Mouse (Mus musculus) embryo, embryonic 10 days (tissue): ENCODE results near the gene Aox3.

ENCODE experiments used
- DNase-seq: peaks from one replicate; pipeline ENCODE4 v3.0.0-alpha.2; 2015; ENCODE audit warnings: low spot score

Aox3 gene

DNA sequence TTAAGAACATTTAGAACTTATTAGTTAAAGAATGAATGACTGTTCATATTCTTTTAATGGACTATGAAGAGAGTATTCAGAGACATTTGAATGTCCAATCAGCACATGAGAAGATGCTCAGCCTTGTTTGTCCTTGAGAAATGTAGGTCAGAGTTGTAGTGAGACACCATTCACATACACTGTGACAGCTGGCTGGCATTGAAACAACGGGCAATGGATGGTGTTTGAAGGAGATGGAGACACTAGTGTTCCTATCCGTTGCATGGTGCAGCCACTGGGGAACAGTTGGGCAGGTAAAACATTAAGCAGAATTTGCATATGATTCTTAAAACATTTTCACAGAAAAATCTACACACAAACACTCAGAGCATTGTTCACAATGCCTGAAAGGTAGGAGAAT, 5.9 kb upstream of the Aox3 start:
- no peak for DNase-seq

DNA sequence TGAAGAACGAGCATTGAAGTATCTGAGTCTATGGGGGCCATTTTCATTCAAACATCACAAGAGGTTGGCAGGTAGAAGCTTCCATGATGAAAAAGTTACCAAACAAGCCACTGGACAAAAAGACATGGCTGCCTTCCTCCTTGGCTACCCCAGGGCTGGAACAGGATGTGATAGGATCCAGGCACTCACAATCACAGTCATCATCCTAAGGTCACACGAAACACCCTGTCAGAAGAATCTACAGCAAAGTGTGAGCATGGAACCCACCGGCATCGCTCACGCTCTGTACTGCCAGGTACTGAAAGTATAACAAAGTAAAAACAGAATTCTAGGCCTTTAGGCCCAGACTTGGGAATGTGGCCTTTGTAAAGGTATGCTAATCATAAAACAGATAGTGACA, 2.7 kb upstream of the Aox3 start:
- DNase-seq = no peak

DNA sequence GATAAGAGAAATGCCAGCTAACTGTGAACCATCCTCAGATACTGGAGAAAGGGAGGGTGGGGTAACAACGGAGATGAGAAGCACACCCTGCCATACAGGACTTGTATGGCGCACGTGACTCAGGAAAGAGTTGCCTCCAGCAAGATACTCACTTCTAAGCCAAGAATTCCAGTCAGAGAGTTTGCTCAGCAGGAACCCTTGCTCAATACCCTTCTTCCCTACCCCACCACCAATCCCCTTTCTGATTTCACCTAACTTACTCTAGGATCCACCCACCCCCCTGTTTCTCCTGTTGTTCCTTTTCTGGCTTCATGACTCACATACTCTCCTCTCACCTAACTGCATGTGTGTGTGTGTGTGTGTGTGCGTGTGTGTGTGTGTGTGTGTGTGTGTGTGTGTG, 1.6 kb upstream of the Aox3 start:
- DNase-seq = no peak

DNA sequence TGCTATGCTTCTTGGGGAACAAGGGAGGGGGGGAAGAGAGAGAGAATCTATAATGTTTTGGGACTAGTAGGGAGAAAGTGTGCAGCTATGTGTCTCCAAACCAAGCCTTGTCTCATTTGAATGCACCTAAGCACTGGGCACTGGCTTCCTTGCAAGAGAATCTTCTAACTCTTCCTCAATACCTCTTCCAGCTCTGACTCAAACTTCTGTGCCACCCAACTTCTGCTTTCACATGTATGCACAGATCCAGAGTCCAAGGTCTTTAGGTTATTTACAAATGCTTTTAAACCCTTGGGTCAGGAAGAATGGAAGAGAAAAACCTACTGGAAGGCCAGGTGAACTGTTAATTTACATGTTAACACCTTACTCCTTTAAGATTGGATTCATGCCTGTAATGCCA, 511 bp downstream of the Aox3 start:
- no peak for DNase-seq

DNA sequence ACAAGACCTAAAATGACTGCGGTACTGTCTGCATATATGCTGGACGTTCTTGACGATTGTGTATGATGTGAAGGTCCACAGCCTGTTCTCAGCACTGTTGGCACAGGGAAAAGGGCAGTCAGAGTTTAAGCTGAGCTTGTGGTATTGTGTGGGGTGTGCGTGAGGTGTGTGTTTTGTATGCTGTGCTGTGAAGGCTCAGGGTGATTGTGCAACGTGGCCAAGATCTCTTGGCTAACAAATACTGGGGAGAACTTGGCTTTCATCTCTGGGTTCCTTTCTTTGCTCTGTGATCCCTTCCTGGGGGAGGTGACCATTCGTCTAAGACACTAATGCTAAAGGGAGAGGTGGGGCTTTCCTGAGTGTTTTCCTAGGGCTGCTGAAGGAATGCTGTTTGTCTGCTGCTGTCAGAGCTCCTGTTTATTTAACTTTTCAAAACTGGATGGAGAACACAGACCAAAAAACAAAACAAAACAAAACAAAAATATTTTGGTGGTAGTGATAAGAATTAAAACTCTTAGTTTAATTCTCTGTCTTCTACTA, 1.2 kb downstream of the Aox3 start:
- no peak for DNase-seq

DNA sequence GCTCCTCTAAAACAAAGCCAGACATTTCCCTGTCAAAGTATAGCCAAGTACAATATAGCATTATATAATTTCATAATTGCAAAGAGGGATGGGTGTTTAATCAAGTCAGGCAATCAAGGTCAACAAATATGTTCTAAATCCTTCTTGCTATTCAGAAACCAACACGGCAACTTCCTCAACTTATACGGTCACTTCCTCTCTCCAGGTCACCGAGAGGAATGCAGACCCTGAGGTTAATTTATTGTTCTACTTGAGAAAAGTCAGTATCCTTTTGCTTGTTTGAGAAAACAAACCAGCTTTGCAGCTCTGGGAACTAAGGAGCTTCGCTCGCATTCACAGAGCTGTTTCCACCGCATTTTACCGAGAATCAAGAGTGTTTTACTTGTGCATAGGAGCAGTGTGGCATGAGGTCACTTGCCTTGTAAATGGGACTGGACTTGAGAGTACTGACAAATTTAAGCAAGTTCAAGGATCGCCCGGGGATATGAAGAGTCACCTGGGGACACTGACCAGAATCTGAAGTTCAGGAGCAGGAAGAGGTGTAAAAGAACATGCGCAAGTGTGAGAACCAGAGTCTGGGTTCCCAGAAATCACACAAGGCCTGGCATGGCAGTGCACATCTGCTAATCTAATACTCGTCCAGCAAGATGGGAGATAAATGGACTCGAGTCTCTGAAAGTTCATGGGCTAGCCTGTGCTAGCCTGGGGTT, 1.9 kb downstream of the Aox3 start:
- DNase-seq = no peak

DNA sequence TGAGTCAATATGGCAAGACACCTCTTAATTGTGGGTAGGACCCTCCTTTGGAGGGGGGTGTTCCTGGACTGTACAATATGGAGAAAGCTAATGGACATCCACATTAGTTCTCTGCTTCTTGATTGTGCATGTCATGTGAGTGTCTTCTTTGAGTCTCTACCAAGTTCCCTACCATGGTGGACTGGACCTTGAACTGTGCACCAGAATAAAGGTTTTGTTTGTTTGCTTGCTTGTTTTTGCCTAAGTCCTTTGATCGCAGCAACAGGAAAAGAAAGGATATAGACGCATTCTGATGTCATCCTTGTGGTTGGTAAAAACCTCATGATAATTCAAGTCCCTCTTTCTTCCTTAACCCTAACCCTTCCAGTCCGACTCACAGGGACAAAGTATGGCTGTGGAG, 5.3 kb downstream of the Aox3 start:
- DNase-seq = no peak

DNA sequence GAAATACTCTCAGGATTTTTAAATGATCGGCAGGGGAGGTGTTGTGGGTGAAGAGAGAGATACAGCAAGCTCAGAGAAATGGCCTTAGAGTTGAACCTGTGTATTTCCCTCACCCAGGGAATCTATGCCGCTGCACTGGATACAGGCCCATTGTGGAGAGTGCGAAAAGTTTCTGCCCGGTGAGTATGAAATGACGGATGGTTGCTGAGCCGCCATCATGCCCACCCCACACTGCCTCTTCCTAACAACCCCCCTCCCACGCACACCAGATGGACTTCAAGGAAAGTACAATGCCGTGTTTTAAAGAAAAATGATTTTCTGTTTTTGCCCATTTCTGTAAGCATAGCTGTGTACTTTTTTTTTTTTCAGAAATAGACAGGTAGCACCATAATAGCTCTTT, 12.0 kb downstream of the Aox3 start:
- DNase-seq = no peak

DNA sequence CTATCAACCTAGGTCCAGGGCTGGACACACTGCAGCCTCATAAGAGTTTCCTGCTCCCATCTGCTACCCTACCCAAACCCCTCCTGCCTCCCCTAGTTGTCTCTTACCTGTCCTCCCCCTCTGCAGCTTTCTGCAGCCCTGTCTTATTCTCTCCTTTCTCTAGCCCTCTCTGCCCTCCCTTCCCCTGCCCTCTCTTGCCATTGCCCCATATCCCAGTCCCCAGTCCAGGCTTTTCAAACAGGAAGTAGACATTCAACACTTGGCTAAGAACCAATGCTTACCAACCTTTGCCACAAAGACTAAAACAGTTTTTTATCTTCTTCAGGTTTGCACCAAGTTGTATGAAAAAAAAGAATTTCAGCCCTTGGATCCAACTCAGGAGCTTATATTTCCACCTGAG, 25.0 kb downstream of the Aox3 start:
- DNase-seq = no peak

DNA sequence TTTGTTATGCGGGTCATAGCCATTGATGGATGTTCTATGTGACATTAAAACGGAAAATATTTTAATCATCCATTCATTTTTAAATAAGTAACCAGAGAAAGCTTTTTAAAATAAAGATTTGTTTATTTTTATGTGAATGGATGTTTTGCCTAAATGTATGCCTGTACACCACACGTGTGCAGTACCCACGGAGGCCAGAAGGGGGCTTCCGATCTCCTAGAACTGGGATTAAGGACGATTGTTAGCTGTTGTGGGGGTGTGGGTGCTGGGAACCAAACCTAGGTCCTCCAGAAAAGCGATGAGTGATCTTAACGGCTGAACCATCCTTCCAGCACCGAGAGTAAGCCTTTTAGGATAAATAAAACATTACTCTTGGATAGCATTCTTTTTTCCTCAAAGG, 26.1 kb downstream of the Aox3 start:
- no peak for DNase-seq

DNA sequence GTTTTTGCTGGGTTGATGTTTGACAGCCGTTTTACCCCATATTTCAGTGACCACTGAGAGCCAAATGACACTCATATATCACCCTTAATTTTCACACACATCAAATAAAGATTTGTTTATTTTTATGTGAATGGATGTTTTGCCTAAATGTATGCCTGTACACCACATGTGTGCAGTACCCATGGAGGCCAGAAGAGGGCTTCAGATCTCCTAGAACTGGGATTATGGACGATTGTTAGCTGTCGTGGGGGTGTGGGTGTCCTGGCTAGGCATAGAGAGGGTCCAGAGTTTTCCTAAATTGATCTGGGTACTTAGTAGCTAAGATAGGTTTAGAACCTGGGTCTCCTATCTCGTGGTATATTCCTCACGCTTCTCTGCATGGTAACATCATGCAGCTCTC, 27.7 kb downstream of the Aox3 start:
- DNase-seq = no peak

DNA sequence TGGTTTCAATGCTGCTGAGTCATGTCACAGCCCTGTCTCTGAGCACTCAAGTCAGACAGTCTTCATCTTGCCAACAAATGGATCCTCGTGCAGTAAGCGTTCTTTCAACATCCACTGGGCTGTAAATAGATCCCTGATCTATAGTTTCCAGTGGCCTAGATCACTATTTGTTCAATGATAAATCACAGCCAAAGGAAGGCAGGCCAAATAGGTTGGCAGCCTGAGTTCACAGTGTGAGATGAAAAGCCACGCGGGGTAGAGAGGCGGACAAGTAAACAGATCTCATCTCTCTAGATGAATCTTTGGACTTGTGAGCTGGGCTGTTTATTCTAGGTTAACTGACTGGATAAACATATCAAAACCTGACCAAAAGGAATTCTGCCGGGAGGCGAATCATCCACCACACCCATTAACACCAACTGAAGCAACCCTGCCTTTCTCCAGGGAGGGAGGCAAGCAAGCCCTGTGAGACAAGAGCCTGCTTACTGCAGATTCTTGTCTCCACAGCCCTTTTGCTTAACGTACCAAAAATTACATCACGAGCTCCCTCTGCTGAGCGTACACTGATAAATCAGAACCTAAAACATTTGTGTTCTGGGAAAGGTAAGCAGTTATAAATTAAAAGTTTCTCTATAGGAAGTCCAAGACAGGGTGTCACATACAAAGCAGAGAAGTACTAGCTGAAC, 31.6 kb downstream of the Aox3 start:
- DNase-seq = peak; percentile 10

DNA sequence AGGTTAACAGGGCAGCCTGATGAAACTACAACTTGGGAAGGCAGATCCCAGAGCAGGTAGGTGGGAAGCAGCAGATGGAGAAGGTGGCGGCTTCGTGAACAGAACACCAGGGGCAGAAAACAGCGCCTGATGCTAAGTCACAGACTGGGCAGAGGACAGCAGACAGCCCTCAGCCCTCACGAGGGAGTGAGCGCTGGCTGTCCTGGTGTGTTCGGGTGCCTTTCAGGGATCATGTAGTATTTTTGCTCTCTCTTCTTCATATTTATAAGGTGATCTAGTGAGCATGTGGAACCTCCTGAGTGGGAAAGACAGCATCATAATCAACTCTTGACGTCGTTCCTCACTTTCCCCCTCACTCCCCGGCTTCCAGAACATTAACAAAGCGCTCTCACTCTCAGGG, 33.1 kb downstream of the Aox3 start:
- DNase-seq = no peak

DNA sequence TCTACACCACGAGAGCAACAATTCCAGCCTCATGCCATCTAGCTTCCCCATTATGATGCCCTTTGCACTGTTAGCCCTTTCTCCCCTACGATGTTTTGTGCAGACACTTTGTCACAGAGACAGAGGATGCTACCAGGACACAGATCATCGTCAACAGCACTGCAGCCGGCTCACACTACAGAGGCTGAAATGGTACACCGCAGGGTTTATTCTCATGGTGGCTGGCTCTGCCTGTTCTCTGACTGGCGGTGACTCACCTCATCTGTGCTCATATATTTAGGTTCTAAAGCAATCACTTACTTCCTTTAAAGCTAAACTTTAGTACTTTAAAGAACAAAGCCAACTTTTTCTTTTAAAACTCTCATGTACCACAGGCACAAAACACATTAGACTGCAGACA, 34.8 kb downstream of the Aox3 start:
- no peak for DNase-seq

DNA sequence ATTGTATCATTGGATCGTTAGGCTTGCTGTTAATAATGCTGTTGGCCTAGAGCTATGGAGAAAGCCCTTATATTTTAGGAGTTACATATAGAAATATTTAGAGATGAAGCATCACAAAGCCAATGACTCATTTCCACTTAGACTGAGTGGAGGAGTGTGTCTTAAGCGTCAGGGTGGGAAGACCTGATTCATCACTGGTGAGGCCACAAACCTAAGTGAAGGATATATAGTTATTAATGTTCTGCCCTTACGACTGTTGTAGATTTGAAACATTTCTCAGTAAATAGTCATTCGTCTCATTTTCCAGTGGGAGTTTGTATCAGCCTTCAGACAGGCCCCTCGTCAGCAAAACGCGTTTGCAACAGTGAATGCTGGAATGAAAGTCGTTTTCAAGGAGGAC, 39.3 kb downstream of the Aox3 start:
- DNase-seq = no peak

DNA sequence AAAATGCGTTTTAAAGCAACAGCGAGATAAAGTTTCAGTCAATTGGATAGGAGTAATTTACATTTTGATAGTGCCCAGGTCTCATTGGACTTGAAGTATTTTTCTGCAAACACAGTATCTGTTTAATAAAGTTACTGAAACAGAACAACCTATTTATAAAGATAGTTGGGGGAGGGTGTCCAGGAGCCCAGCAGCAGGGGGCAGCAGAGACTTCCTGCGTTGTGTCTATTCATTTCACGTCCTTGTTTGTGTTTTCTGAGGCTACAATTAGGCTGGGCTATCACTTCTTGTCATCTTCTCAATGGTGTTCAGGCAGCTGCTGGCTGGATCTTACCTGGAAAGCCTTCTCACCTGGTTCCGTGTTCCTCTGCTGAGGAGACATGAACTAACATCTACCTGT, 43.8 kb downstream of the Aox3 start:
- DNase-seq = peak; percentile 65

DNA sequence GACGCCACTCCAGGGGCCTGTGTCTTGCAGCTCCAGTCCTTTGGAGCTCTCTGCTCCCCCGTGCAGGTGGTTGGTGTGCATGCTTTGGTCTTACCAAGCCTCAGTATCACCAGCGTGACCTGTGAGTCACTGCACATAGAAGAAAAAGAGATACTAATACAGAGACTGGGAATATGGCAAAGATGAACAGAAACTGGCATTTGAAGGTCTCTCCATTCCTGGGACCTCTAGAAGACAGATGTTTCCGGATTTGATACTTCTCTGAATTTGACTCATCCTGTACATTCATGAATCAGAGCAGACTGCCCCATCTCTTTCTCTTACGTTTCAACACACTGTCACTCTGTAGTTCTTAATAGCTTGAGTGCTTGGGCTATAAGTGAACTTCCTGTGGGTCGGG, 57.0 kb downstream of the Aox3 start:
- no peak for DNase-seq

DNA sequence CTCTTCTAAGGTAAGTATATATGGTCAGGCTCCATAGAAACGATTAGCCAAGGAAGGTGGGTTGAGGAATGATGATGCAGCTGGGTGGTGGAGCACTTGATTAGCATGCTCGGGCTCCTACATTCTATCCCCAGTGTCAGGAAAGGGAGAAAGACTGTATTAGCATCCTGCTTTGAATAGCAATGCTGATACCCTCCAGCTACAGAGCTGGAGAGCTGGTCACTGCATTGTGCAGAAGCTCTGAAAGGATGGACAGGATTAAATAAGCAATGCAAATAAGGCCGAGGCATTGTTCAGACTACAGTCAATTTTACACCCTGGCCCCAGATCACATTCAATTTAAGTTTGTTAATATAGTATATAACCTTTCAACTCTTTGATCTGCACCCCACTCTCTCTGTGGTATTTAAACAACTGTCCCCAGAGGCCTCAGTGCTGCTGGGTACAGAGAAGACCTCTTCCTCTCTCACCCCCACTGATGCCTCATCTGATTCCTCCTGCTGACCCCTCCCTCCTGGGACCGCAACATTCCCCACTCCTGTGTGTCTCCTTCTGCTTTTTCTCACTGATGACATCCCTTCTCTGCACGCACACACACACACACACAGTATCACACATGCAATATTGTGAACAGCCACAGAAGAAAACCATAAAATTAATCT, 75.7 kb downstream of the Aox3 start:
- no peak for DNase-seq

DNA sequence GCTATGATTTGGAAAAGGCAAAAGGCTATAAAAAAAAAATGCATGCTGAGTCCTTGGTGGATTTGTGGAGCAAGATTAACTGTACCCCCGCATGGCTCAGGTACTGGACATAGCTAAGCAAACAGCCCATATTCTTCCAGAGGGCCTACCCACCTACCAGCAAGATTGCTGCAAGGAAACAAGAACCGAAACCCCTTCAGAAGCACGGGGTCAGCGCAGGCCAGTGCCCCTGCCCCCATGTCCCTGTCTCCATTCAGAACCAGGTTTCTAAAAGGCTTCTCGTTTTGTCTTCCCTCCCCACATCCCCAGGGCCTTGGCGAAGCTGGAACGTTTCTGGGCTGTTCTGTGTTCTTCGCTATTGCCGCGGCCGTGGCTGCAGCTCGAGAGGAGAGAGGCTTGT, 81.4 kb downstream of the Aox3 start:
- DNase-seq = no peak

DNA sequence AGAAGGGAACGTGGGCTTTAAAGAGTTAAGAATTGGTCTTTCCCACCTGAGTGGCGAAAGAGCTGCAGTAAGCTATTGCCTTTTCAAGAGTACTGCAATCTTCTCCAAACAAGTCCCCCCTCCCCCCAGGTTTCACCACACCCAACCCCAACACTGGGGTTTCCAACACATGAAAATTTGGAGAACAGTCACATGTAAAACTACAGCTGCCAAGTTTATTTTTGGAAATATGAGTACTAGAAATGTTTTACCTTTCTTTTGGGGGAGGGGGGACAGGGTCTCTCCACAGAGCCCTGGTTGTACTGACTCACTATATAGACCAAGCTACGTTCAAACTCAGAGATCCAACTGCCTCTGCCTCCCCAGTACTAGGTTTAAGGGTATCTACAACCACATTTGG, 82.1 kb downstream of the Aox3 start:
- no peak for DNase-seq

DNA sequence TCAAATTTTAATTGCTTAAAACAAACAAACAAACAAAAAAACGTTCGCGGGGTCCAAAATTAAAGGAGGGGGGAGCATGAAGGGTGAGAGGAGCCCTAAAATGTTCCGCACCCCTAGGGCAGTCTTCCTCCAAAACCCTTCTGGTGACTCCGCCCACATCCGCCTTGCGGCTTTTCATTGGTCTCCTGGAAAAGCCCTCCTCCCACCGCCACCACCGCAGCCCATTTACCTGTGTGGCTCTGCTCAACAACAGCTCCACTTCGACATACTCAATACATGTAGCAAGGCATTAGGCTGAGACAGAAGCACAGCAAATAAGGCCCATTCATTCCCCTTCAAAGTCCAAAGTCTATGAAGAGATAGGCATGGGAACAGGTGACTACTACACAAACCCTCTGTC, 82.6 kb downstream of the Aox3 start:
- no peak for DNase-seq

DNA sequence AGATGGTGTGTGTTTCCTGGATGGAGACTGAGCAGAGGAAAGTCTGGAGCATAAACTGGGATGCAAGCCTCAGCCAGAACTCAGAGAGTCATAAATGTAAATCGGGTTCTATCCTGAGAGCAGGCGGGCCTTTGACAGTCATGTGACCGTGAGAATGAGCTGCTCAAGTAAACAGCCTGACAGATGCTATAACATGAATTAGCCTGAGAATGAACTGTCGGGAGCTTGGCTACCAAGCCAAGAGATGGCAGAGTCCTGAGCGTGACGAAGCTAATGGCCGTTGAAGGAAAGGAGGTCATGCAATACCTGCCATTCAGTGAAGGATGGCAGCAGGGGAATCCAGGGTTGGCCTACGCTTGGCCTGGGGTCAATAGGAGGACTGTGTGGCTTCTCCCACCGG, 84.1 kb downstream of the Aox3 start:
- peak; percentile 8 for DNase-seq

DNA sequence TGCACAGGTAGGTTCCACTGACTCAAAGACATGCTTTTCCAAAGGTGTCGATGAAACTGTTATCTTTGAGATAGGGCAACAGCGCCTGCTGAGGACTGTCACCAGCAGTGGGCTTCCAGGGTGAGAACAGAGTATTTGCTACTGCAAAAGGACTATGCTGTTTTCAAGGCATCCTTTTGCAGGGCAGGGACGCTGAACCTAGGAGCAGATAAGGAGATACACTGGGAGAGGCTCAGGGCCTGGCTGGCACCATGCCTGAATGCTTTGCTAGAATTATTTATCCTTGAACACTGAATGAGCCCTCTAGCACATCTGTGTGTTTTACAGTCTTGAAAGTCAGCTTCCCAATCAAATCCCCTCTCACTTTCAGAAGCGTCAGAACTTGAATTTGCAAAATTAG, 85.5 kb downstream of the Aox3 start:
- DNase-seq = no peak
